Mouse (Mus musculus): Measurements from ENCODE around the gene Plg. TPM values are rescaled to one million over a fixed set of nuclear protein-coding genes. Genes with fewer than 3 reads are reported as not detected.
A peak's percentile ranks its signal among the peaks of the same experiment; 100 is the strongest.

Gene Plg
- polyA plus RNA-seq, 1 experiment from 2014 or later: not detected

GRCm38 (mm10) chr17:12422143-12422542 lies 43.7 kb downstream of the Plg start:
- Histone ChIP-seq H3K9ac (replicated peaks; ENCODE audit: low read length) (no peak overlapping the region), H3K4me3 (replicated peaks; ENCODE audit: low read depth, low read length) (no peak overlapping the region), H3K27me3 (ENCODE audit: control insufficient read depth, insufficient read depth, low read length) (no peaks in the 10 kb centered on the region), H3K4me2 (ENCODE audit: low read length) (no peak overlapping the region), H3K27ac (replicated peaks; ENCODE audit: low read depth, low read length) (no peak overlapping the region), H3K4me1 (ENCODE audit: control insufficient read depth, insufficient read depth, low read length) (no peaks in the 10 kb centered on the region), H3K36me3 (ENCODE audit: control insufficient read depth, insufficient read depth, low read length) (no peaks in the 10 kb centered on the region), H3K9me3 (ENCODE audit: control insufficient read depth, low read length) (no peaks in the 10 kb centered on the region)
- DNase-seq (no peak), ATAC-seq (ENCODE audit: low FRiP score, low TSS enrichment) (no peak)
- WGBS: 85% methylated on average over 1 of the region's 1 CpGs

DNA sequence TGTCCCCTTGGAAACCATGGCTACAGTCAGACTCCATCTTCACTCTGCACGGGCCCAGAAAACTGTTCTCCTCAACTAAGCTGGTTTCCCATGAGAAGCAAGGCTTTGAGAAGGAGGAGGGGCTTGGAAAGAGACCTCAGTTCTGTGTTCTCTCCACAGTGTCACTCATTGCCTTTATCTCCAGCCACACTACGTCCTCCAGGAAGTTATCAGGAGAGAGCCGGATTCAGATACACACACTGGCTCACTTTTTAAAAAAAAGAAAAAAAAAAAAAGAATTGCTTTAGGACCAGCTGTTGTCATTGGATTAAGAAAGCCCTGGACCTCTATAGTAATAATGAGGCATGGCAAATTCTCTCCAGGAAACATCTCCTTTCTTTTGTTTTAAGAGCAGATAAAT lies 48.7 kb downstream of the Plg start:
- 0 out of 2 replicates have a peak, but pooled peaks cover 4% of the 10 kb centered on the region for H3K4me1 ChIP-seq (ENCODE audit: control insufficient read depth, insufficient read depth, low read length)
- 36% methylated on average over 3 of the region's 3 CpGs for WGBS
- H3K27ac ChIP-seq (replicated peaks; ENCODE audit: low read depth, low read length): no peak overlapping the region
- H3K4me3 ChIP-seq (replicated peaks; ENCODE audit: low read depth, low read length): no peak overlapping the region
- H3K9ac ChIP-seq (replicated peaks; ENCODE audit: low read length): no peak overlapping the region
- H3K4me2 ChIP-seq (ENCODE audit: low read length): no peak overlapping the region
- ATAC-seq (ENCODE audit: low FRiP score, low TSS enrichment) (no peak), DNase-seq (no peak)
- no peaks in the 10 kb centered on the region for H3K9me3 ChIP-seq (ENCODE audit: control insufficient read depth, low read length)
- H3K27me3 ChIP-seq (ENCODE audit: control insufficient read depth, insufficient read depth, low read length): no peaks in the 10 kb centered on the region
- H3K36me3 ChIP-seq (ENCODE audit: control insufficient read depth, insufficient read depth, low read length): no peaks in the 10 kb centered on the region

- no peak overlapping the region for H3K4me2 ChIP-seq (ENCODE audit: low read length)
- H3K4me3 ChIP-seq (replicated peaks; ENCODE audit: low read depth, low read length): no peak overlapping the region
- no peak overlapping the region for H3K9ac ChIP-seq (replicated peaks; ENCODE audit: low read length)
- 0 out of 2 replicates have a peak, but pooled peaks cover 4% of the 10 kb centered on the region for H3K4me1 ChIP-seq (ENCODE audit: control insufficient read depth, insufficient read depth, low read length)
- H3K27me3 ChIP-seq (ENCODE audit: control insufficient read depth, insufficient read depth, low read length): no peaks in the 10 kb centered on the region
- ATAC-seq (ENCODE audit: low FRiP score, low TSS enrichment): no peak
- no peaks in the 10 kb centered on the region for H3K9me3 ChIP-seq (ENCODE audit: control insufficient read depth, low read length)
- peak; percentile 26 for DNase-seq
- no peaks in the 10 kb centered on the region for H3K36me3 ChIP-seq (ENCODE audit: control insufficient read depth, insufficient read depth, low read length)
- no peak overlapping the region for H3K27ac ChIP-seq (replicated peaks; ENCODE audit: low read depth, low read length)
These were observed 50.0 kb downstream of the Plg start for GRCm38 (mm10) chr17:12428369-12428768.

GRCm38 (mm10) chr17:12431707-12432106 lies 53.3 kb downstream of the Plg start:
- DNase-seq (no peak), ATAC-seq (ENCODE audit: low FRiP score, low TSS enrichment) (no peak)
- Histone ChIP-seq H3K9me3 (ENCODE audit: control insufficient read depth, low read length) (no peaks in the 10 kb centered on the region), H3K9ac (replicated peaks; ENCODE audit: low read length) (no peak overlapping the region; the same call in 1 of the 2 replicates), H3K36me3 (ENCODE audit: control insufficient read depth, insufficient read depth, low read length) (no peaks in the 10 kb centered on the region), H3K4me1 (ENCODE audit: control insufficient read depth, insufficient read depth, low read length) (0 out of 2 replicates have a peak, but pooled peaks cover 4% of the 10 kb centered on the region), H3K27me3 (ENCODE audit: control insufficient read depth, insufficient read depth, low read length) (no peaks in the 10 kb centered on the region), H3K4me3 (replicated peaks; ENCODE audit: low read depth, low read length) (no peak overlapping the region), H3K27ac (replicated peaks; ENCODE audit: low read depth, low read length) (no peak overlapping the region), H3K4me2 (ENCODE audit: low read length) (no peak overlapping the region)
- WGBS: 72% methylated on average over 5 of the region's 5 CpGs

DNA sequence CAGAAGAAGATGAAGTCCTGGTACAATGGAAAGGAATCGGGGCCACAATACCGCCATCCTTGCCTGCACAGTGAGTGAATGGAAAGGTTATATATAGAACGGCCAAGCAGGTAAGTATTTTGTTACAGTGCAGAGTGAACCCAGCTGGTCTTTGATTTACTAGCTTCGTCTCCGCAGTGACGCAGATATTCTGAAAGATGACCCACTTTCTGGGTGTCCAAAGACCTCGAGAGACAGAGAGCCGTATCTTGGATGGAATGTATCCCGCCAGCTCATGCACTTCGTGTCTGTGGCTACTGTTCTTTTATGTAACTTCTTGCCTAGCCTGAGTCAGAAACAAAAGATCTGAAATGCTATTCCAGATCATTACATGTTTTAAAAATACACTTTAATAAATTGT lies 59.4 kb downstream of the Plg start:
- no peaks in the 10 kb centered on the region for H3K36me3 ChIP-seq (ENCODE audit: control insufficient read depth, insufficient read depth, low read length)
- no peak overlapping the region for H3K4me3 ChIP-seq (replicated peaks; ENCODE audit: low read depth, low read length)
- ATAC-seq (ENCODE audit: low FRiP score, low TSS enrichment): no peak
- no peaks in the 10 kb centered on the region for H3K4me1 ChIP-seq (ENCODE audit: control insufficient read depth, insufficient read depth, low read length)
- H3K9ac ChIP-seq (replicated peaks; ENCODE audit: low read length): no peak overlapping the region
- H3K4me2 ChIP-seq (ENCODE audit: low read length): no peak overlapping the region
- no peaks in the 10 kb centered on the region for H3K9me3 ChIP-seq (ENCODE audit: control insufficient read depth, low read length)
- DNase-seq: no peak
- WGBS: 90% methylated on average over 10 of the region's 10 CpGs
- no peak overlapping the region for H3K27ac ChIP-seq (replicated peaks; ENCODE audit: low read depth, low read length)
- H3K27me3 ChIP-seq (ENCODE audit: control insufficient read depth, insufficient read depth, low read length): no peaks in the 10 kb centered on the region

DNA sequence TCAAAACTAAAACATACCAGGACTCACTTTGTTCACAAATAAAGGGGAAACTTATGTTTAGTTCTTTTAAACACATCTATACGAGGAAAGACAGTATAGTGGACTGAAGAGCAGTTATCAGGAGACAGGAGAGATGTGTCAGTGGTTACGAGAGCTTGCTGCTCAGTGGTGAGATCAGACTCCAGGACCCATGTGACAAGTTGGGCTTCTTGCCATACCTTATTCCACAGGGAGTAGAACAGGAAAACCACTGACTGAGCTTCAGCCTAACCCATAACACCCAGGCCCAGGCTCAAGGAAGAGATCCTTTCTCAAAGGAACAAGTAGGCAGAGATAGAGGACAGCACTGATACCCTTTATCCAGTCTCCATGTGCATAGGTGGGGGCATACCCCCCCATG lies 66.2 kb downstream of the Plg start:
- 86% methylated on average over 2 of the region's 2 CpGs for WGBS
- no peak overlapping the region for H3K27ac ChIP-seq (replicated peaks; ENCODE audit: low read depth, low read length)
- H3K4me3 ChIP-seq (replicated peaks; ENCODE audit: low read depth, low read length): no peak overlapping the region
- ATAC-seq (ENCODE audit: low FRiP score, low TSS enrichment) (no peak), DNase-seq (no peak)
- H3K36me3 ChIP-seq (ENCODE audit: control insufficient read depth, insufficient read depth, low read length): no peaks in the 10 kb centered on the region
- no peaks in the 10 kb centered on the region for H3K4me1 ChIP-seq (ENCODE audit: control insufficient read depth, insufficient read depth, low read length)
- H3K27me3 ChIP-seq (ENCODE audit: control insufficient read depth, insufficient read depth, low read length): no peaks in the 10 kb centered on the region
- H3K9me3 ChIP-seq (ENCODE audit: control insufficient read depth, low read length): no peaks in the 10 kb centered on the region
- no peak overlapping the region for H3K4me2 ChIP-seq (ENCODE audit: low read length)
- no peak overlapping the region for H3K9ac ChIP-seq (replicated peaks; ENCODE audit: low read length)

DNA sequence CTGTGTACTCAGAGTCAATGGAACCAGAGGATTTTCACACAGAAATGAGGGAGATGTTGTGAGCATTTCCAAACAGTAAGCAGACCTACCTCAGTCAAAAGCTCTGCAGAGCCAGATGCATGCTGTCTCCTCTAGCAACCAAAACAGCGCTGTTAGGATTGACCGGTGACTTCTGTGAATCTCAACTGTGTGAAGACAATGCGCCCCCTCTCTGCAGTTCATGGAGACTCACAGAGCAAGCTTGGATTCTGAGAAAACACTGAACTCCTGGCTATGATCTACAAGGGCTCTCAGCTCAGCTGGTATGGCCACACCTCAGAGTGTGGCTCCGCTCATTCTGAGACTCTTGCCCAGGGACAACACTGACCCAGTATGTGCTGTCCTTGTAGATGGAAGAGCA lies 72.8 kb downstream of the Plg start:
- no peak overlapping the region for H3K4me2 ChIP-seq (ENCODE audit: low read length)
- WGBS: 50% methylated on average over 4 of the region's 4 CpGs

DNA sequence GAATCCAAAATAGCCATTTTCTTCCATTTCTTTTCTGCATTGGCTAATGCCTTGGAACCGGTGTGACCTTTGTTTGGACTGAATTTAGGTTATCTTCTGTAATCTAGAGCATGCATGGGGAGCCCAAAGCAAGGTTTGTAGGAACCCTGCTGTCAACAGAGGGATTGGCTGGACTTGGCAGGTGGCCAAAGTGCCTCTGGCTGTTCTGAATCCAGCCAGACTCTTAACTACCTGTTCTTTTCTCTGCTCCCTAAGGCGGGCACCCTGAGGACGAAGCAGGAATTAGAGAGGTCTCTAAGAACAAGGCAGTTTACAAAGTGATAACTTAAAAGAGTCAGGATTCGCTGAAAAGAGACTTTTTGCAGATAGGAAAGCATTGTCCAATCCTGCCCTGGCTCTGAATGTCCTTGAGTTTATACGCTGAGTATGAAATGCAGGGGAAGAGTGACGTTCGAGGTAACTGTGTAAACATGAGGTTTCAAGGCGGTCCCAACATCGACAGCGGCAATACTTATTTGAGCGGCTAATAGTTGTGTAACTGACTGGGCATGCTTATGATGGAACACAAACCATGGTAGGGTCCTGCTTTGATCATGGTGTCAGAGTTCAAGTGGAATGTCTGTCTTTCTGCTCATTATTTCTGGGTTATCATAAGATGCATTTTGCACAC lies 74.6 kb downstream of the Plg start:
- H3K9ac ChIP-seq (replicated peaks; ENCODE audit: low read length): no peak overlapping the region
- H3K4me1 ChIP-seq (ENCODE audit: control insufficient read depth, insufficient read depth, low read length): no peaks in the 10 kb centered on the region; the same call in 1 of the 2 replicates
- no peaks in the 10 kb centered on the region for H3K36me3 ChIP-seq (ENCODE audit: control insufficient read depth, insufficient read depth, low read length)
- H3K27ac ChIP-seq (replicated peaks; ENCODE audit: low read depth, low read length): no peak overlapping the region
- H3K4me2 ChIP-seq (ENCODE audit: low read length): no peak overlapping the region
- H3K9me3 ChIP-seq (ENCODE audit: control insufficient read depth, low read length): no peaks in the 10 kb centered on the region
- H3K4me3 ChIP-seq (replicated peaks; ENCODE audit: low read depth, low read length): no peak overlapping the region
- ATAC-seq (ENCODE audit: low FRiP score, low TSS enrichment) (no peak), DNase-seq (peak; percentile 40)
- H3K27me3 ChIP-seq (ENCODE audit: control insufficient read depth, insufficient read depth, low read length): no peaks in the 10 kb centered on the region
- WGBS: 79% methylated on average over 11 of the region's 11 CpGs

More for the DNA sequence above, 72.8 kb downstream of the Plg start:
- DNase-seq (peak; percentile 31), ATAC-seq (ENCODE audit: low FRiP score, low TSS enrichment) (no peak)
- Histone ChIP-seq H3K4me1 (ENCODE audit: control insufficient read depth, insufficient read depth, low read length) (no peaks in the 10 kb centered on the region; the same call in 1 of the 2 replicates), H3K27me3 (ENCODE audit: control insufficient read depth, insufficient read depth, low read length) (no peaks in the 10 kb centered on the region), H3K9me3 (ENCODE audit: control insufficient read depth, low read length) (no peaks in the 10 kb centered on the region), H3K36me3 (ENCODE audit: control insufficient read depth, insufficient read depth, low read length) (no peaks in the 10 kb centered on the region), H3K27ac (replicated peaks; ENCODE audit: low read depth, low read length) (no peak overlapping the region), H3K4me3 (replicated peaks; ENCODE audit: low read depth, low read length) (no peak overlapping the region), H3K9ac (replicated peaks; ENCODE audit: low read length) (no peak overlapping the region)

DNA sequence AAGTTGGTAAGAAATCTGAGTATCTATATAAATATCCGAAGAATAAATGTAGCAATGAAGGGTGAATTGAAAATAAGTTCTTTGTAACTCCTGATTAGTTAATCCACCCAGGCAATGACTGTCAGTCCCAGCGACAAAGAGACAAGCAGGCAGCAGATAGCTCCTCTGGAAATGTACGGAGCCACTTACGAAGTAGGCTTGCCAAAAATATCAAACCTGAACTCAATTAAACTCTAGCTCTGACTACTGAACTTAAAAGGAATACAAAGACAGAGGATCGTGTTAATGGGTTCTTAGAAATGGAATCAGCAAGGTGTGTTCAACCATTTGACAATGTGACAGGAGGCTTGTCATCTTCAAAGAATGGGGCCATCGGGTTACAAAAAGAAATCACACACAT lies 75.3 kb downstream of the Plg start:
- H3K27ac ChIP-seq (replicated peaks; ENCODE audit: low read depth, low read length): no peak overlapping the region
- 86% methylated on average over 6 of the region's 6 CpGs for WGBS

More for the DNA sequence above, 75.3 kb downstream of the Plg start:
- Histone ChIP-seq H3K4me3 (replicated peaks; ENCODE audit: low read depth, low read length) (no peak overlapping the region), H3K4me1 (ENCODE audit: control insufficient read depth, insufficient read depth, low read length) (no peaks in the 10 kb centered on the region; the same call in 1 of the 2 replicates), H3K27me3 (ENCODE audit: control insufficient read depth, insufficient read depth, low read length) (no peaks in the 10 kb centered on the region), H3K36me3 (ENCODE audit: control insufficient read depth, insufficient read depth, low read length) (no peaks in the 10 kb centered on the region), H3K9me3 (ENCODE audit: control insufficient read depth, low read length) (no peaks in the 10 kb centered on the region), H3K4me2 (ENCODE audit: low read length) (no peak overlapping the region), H3K9ac (replicated peaks; ENCODE audit: low read length) (no peak overlapping the region)
- ATAC-seq (ENCODE audit: low FRiP score, low TSS enrichment) (no peak), DNase-seq (no peak)

Data from midbrain, embryonic 14.5 days (tissue).